Mouse (Mus musculus): ENCODE measurements around the gene Wwc2. TPM values are rescaled to one million over a fixed set of nuclear protein-coding genes. Genes with fewer than 3 reads are reported as not detected.

The Wwc2 gene
- total RNA-seq (2023), result 3.3 to 4.0 TPM (median 3.6 TPM) in 4 replicates

DNA sequence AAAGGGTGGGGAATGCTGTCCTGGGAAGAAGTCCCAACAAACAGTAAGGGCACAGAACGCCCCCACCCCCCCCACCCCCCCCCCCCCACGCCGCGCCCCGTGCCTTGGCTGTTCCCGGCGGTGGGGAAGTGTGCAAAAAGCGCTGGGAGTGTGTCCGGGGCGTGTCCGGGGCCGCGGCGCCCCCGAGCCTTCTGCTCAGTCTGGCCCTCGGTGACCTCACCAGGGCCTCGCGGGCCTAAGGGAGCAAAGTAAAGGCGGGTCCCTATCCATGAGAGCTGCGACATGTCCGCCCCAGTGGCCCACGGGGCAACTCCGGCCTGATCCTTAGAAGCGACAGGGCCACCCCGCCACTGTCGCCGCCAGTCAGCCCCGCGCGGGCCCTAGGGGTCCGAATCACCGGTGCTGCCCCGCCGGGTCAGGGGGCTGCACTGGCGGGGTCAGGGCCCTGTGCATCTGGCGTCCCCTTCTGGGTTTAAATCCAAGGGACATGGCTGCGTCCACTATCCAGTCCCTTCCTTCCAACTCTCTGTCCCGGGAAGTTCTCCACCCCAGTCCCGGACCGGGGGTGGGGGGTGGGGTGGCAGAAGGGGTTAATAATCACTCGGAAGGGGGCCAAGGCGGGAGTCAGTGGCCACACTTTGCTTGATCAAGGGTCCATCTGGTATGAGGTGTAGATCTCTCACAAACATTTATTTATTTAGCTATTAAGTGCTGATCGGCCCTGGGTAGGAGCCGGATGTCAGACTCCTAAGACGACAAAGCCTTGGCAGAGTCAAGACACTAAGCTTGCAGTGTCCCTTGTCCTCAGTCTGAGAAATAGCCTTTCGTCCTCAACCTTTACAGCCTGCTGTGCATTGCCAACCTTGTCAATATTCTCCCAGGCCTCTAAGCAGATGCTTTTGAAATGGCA is at the start of gene Wwc2:
Wwc2 (minus strand) TSS at position 14 of the 910 bp plus-strand sequence.

DNA sequence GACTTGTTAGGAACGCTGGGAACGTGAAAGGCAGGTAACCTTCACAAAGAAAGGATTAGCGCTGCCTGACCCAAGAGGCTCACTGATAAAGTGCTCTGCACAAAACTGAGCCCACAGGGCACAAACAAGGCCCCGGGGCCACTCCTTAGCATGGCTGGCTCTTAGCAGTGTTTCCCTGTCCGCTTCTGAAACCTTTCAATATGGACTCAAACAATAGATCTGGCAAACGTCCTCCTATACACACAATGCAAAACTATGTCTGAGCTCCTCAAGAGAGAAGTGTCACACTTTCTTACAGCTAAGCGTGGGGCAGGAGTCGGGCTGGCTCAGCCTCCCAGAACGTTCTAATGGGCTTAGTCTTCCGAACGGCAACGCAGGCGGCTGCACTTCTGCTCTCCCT is 166.5 kb downstream of the Wwc2 start, which contains the start of gene Cldn22:
Cldn22 (plus strand) TSS at position 301 of the 400 bp plus-strand sequence.

DNA sequence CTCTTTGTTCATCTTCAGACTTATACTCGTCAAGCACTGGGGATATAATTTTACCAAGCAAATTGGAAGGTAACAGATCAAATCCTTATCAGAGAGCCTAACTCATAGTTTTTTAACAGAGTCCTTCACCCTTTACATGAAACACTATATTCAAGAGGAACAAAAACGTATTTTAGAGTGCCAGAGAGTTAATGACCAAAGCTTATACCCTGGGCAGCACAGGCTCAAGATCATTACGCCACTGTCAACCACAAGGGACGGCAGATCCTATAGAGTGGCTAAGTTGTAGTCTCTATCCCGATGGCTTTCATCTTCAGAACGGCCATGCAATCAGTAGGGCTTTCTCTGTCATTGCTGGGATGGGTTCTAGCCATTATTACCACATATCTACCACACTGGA is 168.9 kb downstream of the Wwc2 start, which contains the start of gene Cldn24:
Cldn24 (plus strand) TSS at position 301 of the 400 bp plus-strand sequence.

Other genes starting within 250 kb of the Wwc2 start
- gene Cldn24, start 168.8 kb downstream of the Wwc2 start, total RNA-seq (2023), result not detected in 4 replicates
- gene Cldn22, start 166.4 kb downstream of the Wwc2 start, total RNA-seq (2023), result not detected in 4 replicates
- gene Dctd, start 108.2 kb upstream of the Wwc2 start, total RNA-seq (2023), result 0.88 to 2.6 TPM (median 1.7 TPM) in 4 replicates

All from B cell, adult 62 days (primary cell).